Mouse (Mus musculus) embryonic facial prominence, embryonic 12.5 days (tissue): ENCODE measurements at regions not wholly inside any gene's neighbourhood (a gene's known extent, or its start where the extent isn't known, plus 50 kb on each side); places are given as distances from the start of the nearest gene placed in this dataset.

ENCODE experiments used
- ATAC-seq: fragments of 200-750 bp; cut with Nextera tagmentation; 2 replicates; pipeline ENCODE4 v1.8.0; 2017; ENCODE audit not compliant: insufficient number of reproducible peaks, insufficient read depth, low FRiP score, low TSS enrichment
- H3K27ac ChIP-seq: fragments of 300-500 bp; sonication (generic); 2 replicates; pipeline ENCODE4 v1.5.1; 2016; ENCODE audit warnings: mild to moderate bottlenecking
- H3K27me3 ChIP-seq: fragments of 300-500 bp; sonication (generic); 2 replicates; pipeline ENCODE4 v1.6.1; 2016; ENCODE audit warnings: mild to moderate bottlenecking, moderate library complexity
- H3K36me3 ChIP-seq: fragments of 300-500 bp; sonication (generic); 2 replicates; pipeline ENCODE4 v1.6.1; 2016; ENCODE audit warnings: mild to moderate bottlenecking
- H3K4me1 ChIP-seq: fragments of 300-500 bp; sonication (generic); 2 replicates; pipeline ENCODE4 v1.6.1; 2016
- H3K4me2 ChIP-seq: fragments of 300-500 bp; sonication (generic); replicated peaks from 2 replicates; pipeline ENCODE4 v1.6.1; 2016; ENCODE audit warnings: mild to moderate bottlenecking, moderate library complexity
- H3K4me3 ChIP-seq: fragments of 300-500 bp; sonication (generic); 2 replicates; pipeline ENCODE4 v1.5.1; 2016; ENCODE audit warnings: mild to moderate bottlenecking
- H3K9ac ChIP-seq: fragments of 300-500 bp; sonication (generic); 2 replicates; pipeline ENCODE4 v1.6.1; 2016; ENCODE audit warnings: mild to moderate bottlenecking, moderate library complexity
- H3K9me3 ChIP-seq: fragments of 300-500 bp; sonication (generic); 2 replicates; pipeline ENCODE4 v1.6.1; 2016; ENCODE audit warnings: mild to moderate bottlenecking, moderate library complexity
- WGBS: fragments of 180-500 bp; shearing (Covaris S2); methylation state at CpG from one replicate; pipeline ENCODE4 v1.1.7; 2016; 5-methylcytosine and 5-hydroxymethylcytosine counted together

DNA sequence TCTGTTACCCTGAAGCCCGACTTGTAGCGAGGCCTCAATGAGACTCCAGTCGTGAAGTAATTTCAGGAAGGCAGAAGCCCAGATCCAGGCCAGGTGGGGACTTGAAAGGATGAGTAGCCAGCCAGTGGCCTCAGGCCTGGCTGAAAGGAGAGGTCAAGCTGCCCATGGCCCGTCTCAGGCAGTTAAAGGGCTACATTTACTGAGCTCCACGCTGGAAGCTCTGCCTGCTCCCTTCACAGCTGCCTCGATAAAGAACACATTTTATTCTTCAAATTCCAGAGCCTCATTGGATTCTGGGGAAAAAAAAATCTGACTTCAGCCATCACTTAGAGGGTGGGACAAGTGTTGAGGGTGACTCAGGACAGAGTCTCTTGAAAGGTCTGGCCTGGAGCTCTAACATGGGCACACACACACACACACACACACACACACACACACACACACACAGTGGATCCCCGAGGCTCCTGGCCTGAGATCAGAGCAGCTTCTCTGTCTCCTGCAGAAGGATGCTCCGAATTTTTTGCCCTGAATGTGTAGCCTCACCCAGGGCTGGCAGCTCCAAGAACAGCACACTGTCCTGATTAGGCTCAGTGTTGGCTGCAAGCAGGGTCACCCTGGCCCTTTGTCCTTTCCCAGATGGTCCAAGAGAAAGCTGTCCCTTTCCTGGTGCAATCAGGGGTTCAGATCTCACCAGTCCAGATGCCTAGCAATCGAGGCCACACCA lies 53.0 kb downstream of the Gadd45g start:
- WGBS = 46% methylated on average over 9 of the region's 9 CpGs
- no peak overlapping the region for H3K27ac ChIP-seq
- no peaks in the 10 kb centered on the region for H3K9me3 ChIP-seq
- H3K4me1 ChIP-seq = peaks cover 11% of the 10 kb centered on the region
- ATAC-seq = no peak
- no peak overlapping the region for H3K4me3 ChIP-seq
- H3K4me2 ChIP-seq = no peak overlapping the region
- no peaks in the 10 kb centered on the region for H3K27me3 ChIP-seq
- H3K36me3 ChIP-seq = no peaks in the 10 kb centered on the region
- H3K9ac ChIP-seq = no peak overlapping the region

DNA sequence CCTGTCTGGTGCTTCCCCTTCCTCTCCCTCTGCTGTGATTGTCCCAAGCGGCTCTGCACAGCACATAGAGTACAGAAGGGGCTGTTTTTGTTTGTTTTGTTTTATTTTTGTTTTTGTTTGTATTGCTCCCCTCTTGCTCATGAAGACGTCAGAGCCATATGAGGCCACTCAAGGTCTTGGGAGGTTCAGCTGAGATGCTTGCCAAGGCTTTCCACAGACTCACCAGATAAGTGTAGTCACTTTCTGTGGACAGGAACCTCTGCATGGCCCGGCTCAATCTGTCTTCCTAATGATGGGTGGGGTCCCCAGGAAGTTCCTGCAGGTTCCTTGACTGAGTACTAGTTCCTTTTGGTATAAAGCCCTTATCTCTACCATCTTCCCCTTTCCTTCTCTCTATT lies 53.6 kb downstream of the Gadd45g start:
- Histone ChIP-seq H3K27ac (no peak overlapping the region), H3K9ac (no peak overlapping the region), H3K36me3 (no peaks in the 10 kb centered on the region), H3K9me3 (no peaks in the 10 kb centered on the region), H3K4me2 (no peak overlapping the region), H3K4me1 (peaks cover 11% of the 10 kb centered on the region), H3K27me3 (no peaks in the 10 kb centered on the region), H3K4me3 (no peak overlapping the region)
- no peak for ATAC-seq
- WGBS = 68% methylated on average over 3 of the region's 3 CpGs

DNA sequence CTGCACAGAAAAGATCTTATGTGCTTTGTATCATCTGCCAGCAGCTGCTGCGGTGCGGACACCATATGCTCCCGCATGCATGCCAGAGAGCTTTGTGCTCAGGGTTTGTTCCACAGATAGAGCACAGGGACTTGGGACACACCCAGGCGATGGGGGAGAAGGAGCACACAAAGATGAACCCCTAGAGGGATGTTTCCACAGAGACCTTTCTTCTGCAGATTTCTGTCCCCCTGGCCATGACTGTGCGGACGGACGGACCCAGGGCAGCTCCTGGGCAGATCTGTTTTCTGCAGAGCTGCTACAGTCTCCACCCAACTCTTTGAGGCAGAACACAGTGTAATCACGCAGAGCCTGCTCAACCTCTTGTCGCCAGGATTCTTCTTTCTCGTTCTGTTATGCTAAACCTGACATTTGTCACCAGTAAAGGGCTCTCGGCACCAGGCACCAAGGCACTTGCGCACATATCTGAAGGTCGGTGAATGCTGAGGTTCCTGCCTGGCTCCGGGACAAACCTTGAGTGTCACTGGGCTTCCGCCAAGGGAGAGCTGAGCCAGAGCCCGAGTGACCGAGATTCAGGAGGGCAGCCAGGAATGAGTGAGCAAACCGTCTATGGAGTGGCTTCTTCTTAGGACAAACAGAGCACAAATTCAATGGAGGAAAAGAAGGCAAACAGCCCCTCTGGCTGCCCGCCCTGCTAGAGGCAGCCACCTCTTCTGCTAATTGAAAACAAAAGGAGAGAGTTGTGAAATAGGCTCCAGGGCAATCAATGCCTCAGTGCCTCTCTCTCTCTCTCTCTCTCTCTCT lies 56.2 kb downstream of the Gadd45g start:
- Histone ChIP-seq H3K27me3 (0 out of 2 replicates have a peak, but pooled peaks cover 2% of the 10 kb centered on the region), H3K4me1 (peaks cover 11% of the 10 kb centered on the region), H3K9me3 (no peaks in the 10 kb centered on the region), H3K4me2 (peak overlapping the region; percentile 44), H3K36me3 (no peaks in the 10 kb centered on the region), H3K4me3 (0 out of 2 replicates have a peak overlapping the region, but pooled peaks have one; percentile 9), H3K9ac (no peak overlapping the region), H3K27ac (peak overlapping the region; percentile 69)
- no peak for ATAC-seq
- 22% methylated on average over 19 of the region's 19 CpGs for WGBS

DNA sequence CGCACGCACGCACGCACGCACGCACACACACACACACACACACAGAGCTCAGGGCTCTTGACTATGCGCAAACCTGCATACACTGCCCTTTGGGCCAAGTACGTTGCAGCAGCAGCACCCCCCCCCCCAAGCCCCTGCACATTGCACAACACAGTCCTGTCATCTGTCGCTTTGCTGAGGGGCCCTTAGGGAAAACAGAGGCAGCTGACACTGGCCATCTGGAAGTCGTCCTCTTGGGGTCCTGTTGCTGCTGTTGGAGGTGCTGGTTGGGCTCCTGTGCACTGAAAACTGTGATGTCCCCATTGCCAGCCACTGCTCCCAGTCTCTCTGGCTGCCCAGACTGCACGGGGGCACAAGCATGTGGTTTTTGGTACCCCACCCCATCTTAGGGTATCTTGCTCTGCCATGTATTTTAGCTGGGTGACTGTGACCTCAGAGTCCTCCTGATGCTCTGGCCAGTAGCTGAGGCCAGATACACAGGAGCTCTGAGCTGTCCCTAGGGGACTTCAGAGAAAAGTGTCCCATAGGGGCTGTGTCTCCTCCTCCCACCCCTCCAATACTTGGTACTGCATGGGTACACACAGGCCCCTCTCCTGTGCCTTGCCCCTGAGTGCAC lies 57.0 kb downstream of the Gadd45g start:
- no peak overlapping the region for H3K4me3 ChIP-seq
- H3K9me3 ChIP-seq = no peaks in the 10 kb centered on the region
- peak; percentile 30; the same call in 1 of the 2 replicates for ATAC-seq
- no peaks in the 10 kb centered on the region for H3K36me3 ChIP-seq
- peaks cover 11% of the 10 kb centered on the region for H3K4me1 ChIP-seq
- WGBS = 37% methylated on average over 11 of the region's 11 CpGs
- H3K27ac ChIP-seq = no peak overlapping the region
- H3K27me3 ChIP-seq = 0 out of 2 replicates have a peak, but pooled peaks cover 2% of the 10 kb centered on the region
- no peak overlapping the region for H3K9ac ChIP-seq
- peak overlapping the region; percentile 44 for H3K4me2 ChIP-seq

DNA sequence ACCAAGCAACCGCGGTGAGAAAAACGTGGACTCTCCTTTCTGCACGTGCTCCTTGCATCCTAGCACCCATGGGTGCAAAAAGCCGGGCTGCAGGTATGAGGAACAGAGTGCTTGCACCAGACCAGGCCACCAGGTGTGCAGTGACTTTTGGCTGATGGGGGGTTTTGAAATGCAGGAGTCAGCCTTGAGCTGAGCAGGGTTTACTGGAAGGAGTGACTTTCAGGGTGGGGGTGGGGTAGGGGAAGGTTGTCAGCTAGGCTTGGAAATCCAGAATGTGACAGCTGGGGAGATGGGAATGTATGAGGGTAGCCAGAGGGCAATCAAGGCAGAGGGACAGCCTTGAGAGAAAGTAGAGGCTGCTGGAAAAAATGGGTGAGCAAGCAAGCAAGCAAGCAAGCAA lies 58.8 kb downstream of the Gadd45g start:
- Histone ChIP-seq H3K27me3 (0 out of 2 replicates have a peak, but pooled peaks cover 2% of the 10 kb centered on the region), H3K27ac (no peak overlapping the region)

DNA sequence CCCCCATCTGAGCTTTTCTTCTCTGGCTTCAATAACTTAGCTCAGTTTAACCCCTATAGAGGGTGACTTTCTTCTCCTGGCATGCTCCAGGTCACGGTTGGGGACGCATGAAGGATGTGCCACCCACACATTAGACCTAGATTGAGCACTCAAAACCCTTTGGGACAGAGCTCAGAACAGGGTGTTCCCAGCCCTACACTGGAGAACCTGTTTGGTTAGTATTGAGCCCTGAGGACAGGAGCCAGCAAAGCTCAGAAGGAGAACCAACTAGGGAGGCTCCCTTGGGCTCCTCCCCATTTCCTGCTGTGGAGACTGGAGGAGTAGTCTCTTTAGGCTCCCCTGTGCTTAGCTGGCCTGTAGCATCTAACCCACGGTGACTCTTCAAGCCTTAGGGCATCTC lies 59.6 kb downstream of the Gadd45g start:
- no peaks in the 10 kb centered on the region for H3K36me3 ChIP-seq
- WGBS = 75% methylated on average over 3 of the region's 3 CpGs
- 0 out of 2 replicates have a peak, but pooled peaks cover 2% of the 10 kb centered on the region for H3K27me3 ChIP-seq
- peaks cover 11% of the 10 kb centered on the region for H3K4me1 ChIP-seq
- no peak overlapping the region for H3K9ac ChIP-seq
- H3K9me3 ChIP-seq = no peaks in the 10 kb centered on the region
- no peak overlapping the region for H3K27ac ChIP-seq
- no peak overlapping the region for H3K4me3 ChIP-seq
- H3K4me2 ChIP-seq = no peak overlapping the region
- ATAC-seq = no peak

More for the DNA sequence above, 58.8 kb downstream of the Gadd45g start:
- ATAC-seq = no peak
- peaks cover 11% of the 10 kb centered on the region for H3K4me1 ChIP-seq
- WGBS = 88% methylated on average over 5 of the region's 5 CpGs
- no peak overlapping the region for H3K4me3 ChIP-seq
- no peak overlapping the region for H3K9ac ChIP-seq
- H3K4me2 ChIP-seq = no peak overlapping the region
- H3K36me3 ChIP-seq = no peaks in the 10 kb centered on the region
- H3K9me3 ChIP-seq = no peaks in the 10 kb centered on the region

DNA sequence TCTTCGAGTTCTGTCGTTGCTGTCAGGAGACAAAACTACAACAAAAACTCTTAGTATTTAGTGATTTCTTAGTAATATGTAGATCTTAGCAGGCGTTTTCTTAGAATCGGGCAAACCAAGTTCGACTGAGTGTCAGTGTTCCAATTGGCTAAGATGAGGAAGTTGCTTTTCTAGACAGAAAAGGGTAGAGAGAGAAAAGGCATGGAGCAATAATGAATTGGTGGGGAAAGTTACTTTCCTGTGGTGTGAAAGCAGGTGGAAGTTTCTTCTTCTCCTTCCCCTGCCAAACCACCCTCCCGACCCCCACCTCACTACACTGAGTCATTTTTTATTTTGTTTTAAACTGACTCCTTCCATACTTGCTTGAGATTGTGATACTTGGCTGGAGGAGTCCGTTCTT lies 62.0 kb downstream of the Gadd45g start:
- Histone ChIP-seq H3K4me3 (no peak overlapping the region), H3K27me3 (0 out of 2 replicates have a peak, but pooled peaks cover 2% of the 10 kb centered on the region), H3K36me3 (no peaks in the 10 kb centered on the region), H3K4me2 (no peak overlapping the region), H3K9ac (no peak overlapping the region), H3K27ac (no peak overlapping the region), H3K4me1 (peaks cover under 1% of the 10 kb centered on the region), H3K9me3 (no peaks in the 10 kb centered on the region)
- 80% methylated on average over 7 of the region's 7 CpGs for WGBS
- no peak for ATAC-seq

DNA sequence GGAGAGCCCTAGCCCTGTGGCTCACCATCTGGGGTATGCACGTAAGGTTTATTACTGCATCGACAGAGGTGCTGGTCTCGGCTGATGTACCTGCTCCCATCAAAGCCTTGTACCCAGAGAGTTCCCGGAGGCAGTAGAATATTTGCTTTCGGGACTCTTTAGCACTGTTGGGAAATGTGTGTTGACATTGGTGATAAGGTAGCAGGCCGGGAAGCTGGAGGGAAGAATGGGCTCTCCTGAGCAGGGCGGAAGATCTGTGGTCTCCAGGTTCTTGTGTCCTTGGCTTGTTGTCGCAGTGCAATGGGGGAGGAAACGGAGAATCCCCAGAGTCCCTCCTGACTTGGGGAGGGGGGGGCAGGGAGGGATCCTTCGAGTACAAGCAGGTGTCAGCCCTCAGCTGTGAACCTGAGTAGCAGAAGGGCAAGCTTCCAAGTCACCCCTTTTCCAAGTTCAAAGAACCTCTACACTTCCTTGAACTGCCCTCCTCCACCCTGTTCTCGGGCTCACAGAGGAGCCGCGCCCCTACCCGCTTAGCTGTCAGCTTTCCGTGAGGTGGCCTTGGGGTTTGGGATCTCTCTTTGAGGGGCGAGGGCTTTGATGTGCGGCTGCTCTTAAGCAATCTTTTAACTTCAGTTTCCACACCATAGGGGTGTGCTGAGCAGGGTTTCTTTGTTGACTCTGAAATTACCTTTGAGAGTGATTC lies 65.0 kb downstream of the Gadd45g start:
- Histone ChIP-seq H3K4me1 (peaks cover under 1% of the 10 kb centered on the region; the same call in 1 of the 2 replicates), H3K9me3 (no peaks in the 10 kb centered on the region), H3K36me3 (no peaks in the 10 kb centered on the region), H3K27ac (no peak overlapping the region), H3K4me2 (no peak overlapping the region), H3K27me3 (peaks cover 9% of the 10 kb centered on the region; the same call in 1 of the 2 replicates), H3K4me3 (no peak overlapping the region), H3K9ac (no peak overlapping the region)
- no peak for ATAC-seq
- WGBS = 57% methylated on average over 17 of the region's 17 CpGs

DNA sequence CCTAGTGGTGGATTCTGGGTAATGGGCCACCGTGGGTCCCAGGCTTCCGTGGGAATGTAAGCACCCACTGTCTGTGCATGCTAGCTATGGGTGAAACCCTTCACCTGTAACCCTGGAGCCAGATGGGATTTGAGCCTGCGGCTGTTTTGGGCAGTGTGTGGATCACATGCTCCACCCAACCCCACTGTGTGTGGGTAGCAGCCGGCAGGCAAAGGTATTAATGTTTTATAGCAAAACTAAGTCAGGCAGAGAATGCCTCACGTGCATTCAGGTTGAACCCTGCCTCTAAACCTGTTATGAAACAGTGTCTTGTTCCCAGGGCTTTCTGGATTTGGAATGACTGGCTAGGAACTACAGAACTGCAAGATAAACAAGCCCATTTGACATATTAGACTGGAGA lies 66.0 kb downstream of the Gadd45g start:
- H3K27ac ChIP-seq = no peak overlapping the region
- H3K36me3 ChIP-seq = no peaks in the 10 kb centered on the region
- ATAC-seq = no peak
- peaks cover 18% of the 10 kb centered on the region; the same call in 1 of the 2 replicates for H3K27me3 ChIP-seq
- H3K9ac ChIP-seq = no peak overlapping the region
- peaks cover 9% of the 10 kb centered on the region; the same call in 1 of the 2 replicates for H3K4me1 ChIP-seq
- 71% methylated on average over 5 of the region's 5 CpGs for WGBS
- H3K4me2 ChIP-seq = no peak overlapping the region
- H3K9me3 ChIP-seq = no peaks in the 10 kb centered on the region
- no peak overlapping the region for H3K4me3 ChIP-seq

DNA sequence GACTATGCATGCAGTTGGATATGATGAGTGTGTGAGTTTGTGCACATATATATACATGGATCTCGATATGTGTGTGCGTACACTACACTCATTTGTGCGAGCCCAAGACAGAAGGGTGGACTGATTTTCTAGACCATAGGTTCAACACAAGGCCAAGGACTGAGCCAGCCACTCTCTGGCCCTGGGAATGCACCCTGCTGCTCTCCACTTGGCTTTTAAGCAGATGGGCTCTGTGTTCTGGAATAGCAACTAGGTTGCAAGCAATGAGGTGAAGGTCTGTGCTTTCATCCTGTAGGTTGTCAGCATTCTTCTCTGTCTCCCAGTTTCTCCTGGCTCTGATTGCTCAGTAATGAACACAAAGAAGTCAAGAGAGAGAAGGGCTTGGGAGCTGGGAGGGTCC lies 66.5 kb downstream of the Gadd45g start:
- Histone ChIP-seq H3K27ac (no peak overlapping the region), H3K9me3 (no peaks in the 10 kb centered on the region), H3K9ac (no peak overlapping the region), H3K4me3 (no peak overlapping the region), H3K4me2 (no peak overlapping the region), H3K4me1 (peaks cover 9% of the 10 kb centered on the region; the same call in 1 of the 2 replicates), H3K27me3 (peaks cover 20% of the 10 kb centered on the region; the same call in 1 of the 2 replicates), H3K36me3 (no peaks in the 10 kb centered on the region)
- WGBS = 89% methylated on average over 3 of the region's 3 CpGs
- ATAC-seq = no peak

DNA sequence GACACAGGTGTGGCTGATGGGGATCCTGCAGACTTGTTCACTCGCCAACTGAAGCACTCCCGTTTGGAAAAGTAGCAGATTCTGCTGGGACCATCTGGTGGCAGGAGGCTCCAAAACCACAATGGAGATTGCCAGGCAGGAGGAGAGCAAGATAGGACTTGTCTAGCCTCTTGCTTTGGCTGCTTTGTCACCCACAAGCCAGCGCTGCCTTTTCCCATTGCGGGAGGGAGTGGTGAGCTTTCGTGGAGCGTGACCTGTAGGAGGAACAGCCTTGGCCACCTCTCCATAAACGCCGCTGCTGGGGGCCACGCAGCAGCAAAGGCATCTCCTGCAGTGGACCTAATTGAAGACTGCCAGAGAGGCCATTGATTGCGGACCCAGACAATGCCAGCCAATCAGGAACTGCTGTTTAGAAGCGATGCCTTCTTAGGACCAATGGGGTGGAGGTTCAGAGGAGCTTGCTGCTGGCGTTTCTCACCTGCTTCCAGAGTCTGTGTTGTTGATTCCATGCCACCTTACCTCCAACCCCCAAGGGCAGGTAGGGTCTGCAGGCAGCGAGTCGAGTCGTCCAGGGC lies 70.3 kb downstream of the Gadd45g start:
- Histone ChIP-seq H3K9me3 (no peaks in the 10 kb centered on the region), H3K4me1 (peaks cover 45% of the 10 kb centered on the region), H3K4me3 (no peak overlapping the region), H3K36me3 (no peaks in the 10 kb centered on the region), H3K9ac (no peak overlapping the region), H3K27me3 (peaks cover 30% of the 10 kb centered on the region), H3K27ac (no peak overlapping the region), H3K4me2 (no peak overlapping the region)
- WGBS = 40% methylated on average over 15 of the region's 15 CpGs
- ATAC-seq = no peak
